Mouse (Mus musculus) gastrocnemius, adult 2 months (tissue): ENCODE data around the gene Ankrd36. TPM values are rescaled to one million over a fixed set of nuclear protein-coding genes. Genes with fewer than 3 reads are reported as not detected.
"Not testable (repeated sequence)": the region's sequence is repeated elsewhere in the genome, so short reads cannot be mapped to it uniquely, and the experiment has no call there.

Experiments
- DNase-seq: peaks from one replicate; pipeline ENCODE4 v3.0.0; 2022
- H3K27ac ChIP-seq: fragments of 200-600 bp; 2 replicates; pipeline ENCODE4 v1.8.1; 2022; ENCODE audit warnings: mild to moderate bottlenecking
- H3K4me3 ChIP-seq: fragments of 200-600 bp; 2 replicates; pipeline ENCODE4 v1.8.1; 2022; ENCODE audit warnings: mild to moderate bottlenecking, moderate library complexity
- CTCF ChIP-seq: fragments of 200-600 bp; IDR thresholded peaks from 2 replicates; pipeline ENCODE4 v1.8.1; 2022; ENCODE audit warnings: antibody characterized with exemption, mild to moderate bottlenecking, moderate library complexity
- intact Hi-C: fragments of 180-260 bp; cut with DNase I; formaldehyde crosslinking; loops from one replicate; pipeline ENCODE4 v1.15.1; 2025
- long read RNA-seq, 2 experiments: library from polyadenylated mRNA; stranded (forward); transcript quantifications; one replicate each; pipeline ENCODE4 v2.0.0; 2021
- total RNA-seq, 2 experiments: library from RNA; stranded (reverse); gene quantifications; 2 replicates each; pipeline ENCODE4 v1.2.3; 2021

The Ankrd36 gene
- not detected for total RNA-seq
- long read RNA-seq, experiment 1 = 0 reads
- long read RNA-seq, experiment 2 = 0 reads

DNA sequence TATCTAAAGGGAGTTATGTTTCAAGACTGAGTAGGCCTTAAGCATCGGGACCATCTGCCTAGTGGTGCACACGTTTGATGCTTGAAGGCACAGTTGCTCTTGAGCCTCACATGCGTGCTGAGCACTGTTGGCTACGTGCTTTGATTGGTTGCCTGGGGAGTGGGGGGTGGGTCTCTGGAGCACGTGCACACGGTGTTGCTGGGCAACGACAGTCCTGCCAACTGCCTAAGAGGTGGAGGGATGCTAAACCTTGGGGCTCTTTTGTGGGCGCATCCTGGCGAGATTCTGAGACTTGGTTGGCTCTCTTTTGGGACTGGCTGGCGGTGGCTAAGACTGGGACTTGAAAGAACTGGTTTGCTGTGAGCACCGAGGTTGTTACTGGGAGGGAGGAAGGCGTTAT lies at the start of gene Ankrd36:
Ankrd36 (plus strand) TSS at position 211 of the 400 bp plus-strand sequence.
- no peak for DNase-seq
- intact Hi-C loops = no loop called here
- TF ChIP-seq CTCF = no peak
- Histone ChIP-seq H3K4me3 (no peak within 1 kb of the TSS), H3K27ac (no peak within 1 kb of the TSS)

- TF ChIP-seq CTCF = no peak
- intact Hi-C loops = no loop called here
- peak within 1 kb of the TSS; percentile 99 for H3K27ac ChIP-seq
- peak within 1 kb of the TSS; percentile 100 for H3K4me3 ChIP-seq
- DNase-seq = peak; percentile 99
Observed at GRCm38 (mm10) chr11:5520412-5521265, 48.8 kb upstream of the Ankrd36 start, which contains the start of gene Xbp1. TSS of gene Xbp1 (plus strand) at chr11:5520659.

GRCm38 (mm10) chr11:5521266-5521515 lies 48.3 kb upstream of the Ankrd36 start:
- no peak for TF ChIP-seq CTCF
- H3K27ac ChIP-seq = peak overlapping the region; percentile 99
- intact Hi-C loops = no loop called here
- no peak for DNase-seq
- peak overlapping the region; percentile 100 for H3K4me3 ChIP-seq

- H3K4me3 ChIP-seq = peak overlapping the region; percentile 100
- DNase-seq = peak; percentile 87
- H3K27ac ChIP-seq = peak overlapping the region; percentile 99
- intact Hi-C loops = loop anchor here (2.0 kb wide), 1 partner anchor 37 kb away; no protein-coding TSS in a partner anchor
- TF ChIP-seq CTCF = peak; percentile 70
Observed at GRCm38 (mm10) chr11:5521516-5522291, 47.8 kb upstream of the Ankrd36 start.

GRCm38 (mm10) chr11:5522798-5523415 lies 46.6 kb upstream of the Ankrd36 start:
- intact Hi-C loops = loop anchor here (2.0 kb wide), 1 partner anchor 38 kb away; no protein-coding TSS in a partner anchor
- DNase-seq = no peak
- no peak for TF ChIP-seq CTCF
- peak overlapping the region; percentile 99 for H3K27ac ChIP-seq
- peak overlapping the region; percentile 100 for H3K4me3 ChIP-seq

DNA sequence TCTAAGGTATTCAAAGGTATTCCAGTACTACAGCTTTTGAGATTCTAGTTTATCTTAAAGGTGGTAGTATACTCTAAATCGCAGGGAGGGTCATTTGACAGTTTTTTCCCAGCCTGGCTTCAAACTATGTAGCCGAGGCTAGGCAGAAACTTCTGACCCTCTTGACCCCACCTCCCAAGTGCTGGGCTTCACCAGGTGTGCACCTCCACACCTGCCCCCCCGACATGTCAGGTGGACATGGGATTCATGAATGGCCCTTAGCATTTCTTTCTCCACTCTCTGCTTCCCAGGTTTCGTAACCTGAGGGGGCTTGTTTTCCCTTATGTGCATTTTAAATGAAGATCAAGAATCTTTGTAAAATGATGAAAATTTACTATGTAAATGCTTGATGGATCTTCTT lies 44.1 kb upstream of the Ankrd36 start:
- no peak for DNase-seq
- H3K4me3 ChIP-seq = no peak overlapping the region
- no peak for TF ChIP-seq CTCF
- H3K27ac ChIP-seq = no peak overlapping the region
- intact Hi-C loops = no loop called here

DNA sequence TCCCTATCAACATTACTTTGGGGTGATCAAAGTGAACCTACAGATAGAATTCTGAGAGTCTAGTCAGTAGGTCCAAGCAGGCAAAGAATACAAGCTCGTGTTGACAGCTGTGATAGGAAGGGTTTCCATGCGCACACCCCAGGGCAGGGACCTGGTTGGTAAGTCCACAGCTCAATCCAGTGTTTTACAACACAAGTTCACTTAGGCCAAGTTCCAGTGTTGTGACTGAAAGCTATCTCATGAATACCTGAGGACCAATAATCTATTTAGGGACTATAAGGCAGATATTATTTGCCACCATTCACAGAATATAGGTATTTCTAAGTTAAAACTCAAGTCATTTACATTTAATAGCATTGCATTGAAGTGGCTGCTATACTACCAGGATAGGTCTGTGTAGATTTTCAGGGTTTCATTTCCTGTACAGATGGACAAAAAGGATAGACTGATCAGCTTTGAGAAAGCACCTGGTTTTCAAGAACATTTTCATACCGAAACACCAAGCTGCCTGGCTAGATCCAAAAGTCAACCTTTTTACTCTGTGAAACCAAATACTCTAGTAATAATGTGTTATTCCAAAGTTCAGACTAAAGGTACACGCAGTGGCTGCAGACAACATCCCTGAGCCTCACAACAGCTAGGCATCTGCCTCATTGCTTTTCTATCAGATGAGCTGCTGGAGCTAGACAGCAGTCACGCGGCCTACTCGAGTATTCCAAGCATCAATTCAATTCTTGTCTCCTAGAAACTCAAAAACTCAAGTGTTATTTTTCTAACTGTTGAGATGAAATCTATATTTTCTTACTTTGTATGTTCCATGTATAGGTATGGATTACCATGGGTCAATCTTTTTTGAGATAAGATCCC lies 42.7 kb upstream of the Ankrd36 start:
- Histone ChIP-seq H3K4me3 (no peak overlapping the region), H3K27ac (no peak overlapping the region; the same call in 1 of the 2 replicates)
- no peak for DNase-seq
- TF ChIP-seq CTCF = no peak
- intact Hi-C loops = no loop called here

DNA sequence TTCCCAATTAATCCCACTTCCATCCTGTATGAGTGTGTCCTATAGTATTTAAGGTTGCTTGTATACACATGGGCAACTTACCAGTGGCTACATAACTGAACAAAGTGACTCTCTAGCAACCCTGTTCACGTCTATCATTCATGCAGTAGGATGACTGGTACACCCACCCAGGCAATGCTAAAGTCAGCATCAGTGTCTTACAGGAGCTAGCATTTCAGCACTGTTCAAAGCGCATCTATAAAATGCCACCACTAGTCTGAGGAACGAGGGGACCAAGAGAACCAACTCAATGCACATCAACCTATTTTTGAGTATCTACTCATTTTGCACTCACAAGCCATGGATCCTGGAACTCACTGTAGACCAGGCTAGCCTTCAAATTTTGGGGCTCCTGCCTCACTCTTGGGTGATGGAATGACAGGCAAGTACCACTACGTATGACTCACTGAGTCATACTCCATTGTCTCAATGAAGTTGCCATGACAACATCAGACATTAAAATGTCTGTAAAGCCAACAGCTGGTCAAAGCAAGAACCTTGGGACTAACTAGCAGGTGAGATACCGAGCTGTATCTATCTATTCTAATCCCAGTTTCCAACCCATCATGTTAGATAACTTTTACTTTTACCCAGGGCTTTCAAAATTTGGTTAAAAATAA lies 41.5 kb upstream of the Ankrd36 start:
- Histone ChIP-seq H3K27ac (no peak overlapping the region), H3K4me3 (no peak overlapping the region)
- intact Hi-C loops = no loop called here
- DNase-seq = no peak
- no peak for TF ChIP-seq CTCF

- intact Hi-C loops = no loop called here
- no peak for TF ChIP-seq CTCF
- Histone ChIP-seq H3K4me3 (no peak overlapping the region), H3K27ac (no peak overlapping the region)
- no peak for DNase-seq
Observed at GRCm38 (mm10) chr11:5528841-5529240, 40.6 kb upstream of the Ankrd36 start.

DNA sequence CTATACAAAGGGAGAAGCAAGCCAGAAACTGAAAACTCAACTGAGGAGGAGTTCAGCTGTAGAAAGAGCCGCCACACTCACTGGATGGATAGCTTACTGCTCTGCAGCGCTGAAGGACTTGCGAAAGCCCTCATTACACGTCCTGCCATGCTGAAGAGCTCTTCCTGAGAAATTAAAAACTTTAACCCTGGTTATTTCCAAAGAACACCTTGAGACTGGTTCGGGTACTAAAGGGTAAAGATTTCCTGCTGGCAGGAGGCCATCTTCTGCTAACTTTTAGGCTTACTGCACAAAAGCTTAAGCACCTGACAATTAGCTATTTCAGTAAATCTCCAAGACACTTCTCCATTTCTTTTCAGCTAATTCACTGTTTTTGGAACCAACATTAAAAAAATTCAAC lies 39.3 kb upstream of the Ankrd36 start:
- H3K4me3 ChIP-seq = no peak overlapping the region
- DNase-seq = no peak
- TF ChIP-seq CTCF = no peak
- no peak overlapping the region for H3K27ac ChIP-seq
- intact Hi-C loops = no loop called here

DNA sequence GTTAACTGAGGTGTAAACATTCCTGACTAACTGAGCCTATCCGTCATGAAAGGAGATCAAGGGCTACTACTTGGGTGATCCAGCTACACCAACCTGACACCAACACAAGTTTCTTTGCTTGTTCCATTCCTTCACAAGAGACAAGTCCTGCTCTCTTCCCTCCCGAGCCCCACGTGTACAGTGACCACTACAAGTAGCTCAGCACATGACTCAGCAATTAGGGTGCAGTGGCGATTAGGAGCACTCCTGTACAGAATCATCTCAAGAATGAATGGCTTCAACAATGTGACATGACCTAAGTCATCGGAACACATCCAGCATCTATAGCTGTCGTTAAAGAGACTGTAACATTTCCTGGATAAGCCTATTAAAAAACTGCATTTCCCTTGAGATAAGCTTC lies 38.8 kb upstream of the Ankrd36 start:
- no peak for DNase-seq
- H3K4me3 ChIP-seq = no peak overlapping the region
- no peak for TF ChIP-seq CTCF
- peak overlapping the region; percentile 38 for H3K27ac ChIP-seq
- intact Hi-C loops = no loop called here

DNA sequence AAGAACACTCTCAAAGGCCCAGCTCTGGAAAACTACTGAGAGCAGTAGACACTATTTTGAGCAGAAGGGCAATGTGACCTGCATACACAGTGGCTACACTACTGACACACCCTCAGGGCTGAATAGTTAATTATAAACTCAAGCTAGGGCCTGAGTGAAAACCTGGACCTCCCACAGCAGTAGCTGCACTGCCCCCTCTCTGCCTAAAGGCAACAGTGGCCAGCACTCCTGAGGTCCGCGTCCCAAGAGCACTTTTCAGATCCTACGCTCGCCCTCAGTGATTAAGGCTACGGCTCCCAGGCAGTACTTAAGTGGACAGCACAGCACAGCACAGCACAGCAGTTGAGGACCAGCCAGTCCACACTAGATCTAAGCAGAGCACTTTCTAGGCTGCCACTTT lies 36.4 kb upstream of the Ankrd36 start:
- peak; percentile 58 for DNase-seq
- intact Hi-C loops = no loop called here
- Histone ChIP-seq H3K27ac (peak overlapping the region; percentile 89), H3K4me3 (peak overlapping the region; percentile 66)
- TF ChIP-seq CTCF = peak; percentile 63

GRCm38 (mm10) chr11:5537454-5537853 lies 32.0 kb upstream of the Ankrd36 start:
- intact Hi-C loops, H3K4me3 ChIP-seq, DNase-seq, H3K27ac ChIP-seq: not testable (repeated sequence)
